Mouse (Mus musculus) kidney, postnatal 10 days (tissue): Measurements from ENCODE around the gene Tdrd9.
A peak's percentile ranks its signal among the peaks of the same experiment; 100 is the strongest.
"Not testable (repeated sequence)": the region's sequence is repeated elsewhere in the genome, so short reads cannot be mapped to it uniquely, and the experiment has no call there.

Experiments
- DNase-seq: peaks from one replicate; pipeline ENCODE4 v3.0.0; 2021; ENCODE audit warnings: mixed read lengths

Gene Tdrd9

DNA sequence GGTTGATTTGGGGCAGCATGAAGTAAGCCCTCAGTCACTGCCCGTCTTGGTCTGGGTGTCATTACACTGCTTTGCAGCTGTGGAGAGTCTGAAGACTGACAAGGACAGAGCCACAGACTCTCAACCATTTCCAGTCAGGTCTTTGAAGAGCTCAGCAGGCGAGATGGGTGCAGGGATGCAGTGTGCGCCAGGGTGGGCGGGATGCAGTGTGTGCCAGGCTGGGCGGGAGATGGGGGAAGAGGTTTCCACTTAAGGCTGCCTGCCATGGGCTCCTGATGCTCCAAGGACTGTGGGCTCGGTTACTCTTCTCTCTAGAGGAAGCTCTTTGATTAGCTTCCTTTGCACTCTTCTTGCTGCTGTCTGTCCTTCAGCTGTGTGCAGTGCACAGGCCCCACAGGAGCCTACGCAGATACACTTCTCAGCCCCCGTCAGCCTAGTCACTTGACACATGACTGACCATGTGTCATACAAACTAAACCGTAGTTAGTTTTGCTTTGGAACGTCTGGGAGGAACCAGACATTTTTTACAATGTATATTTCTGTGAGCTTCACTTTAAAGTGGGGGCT lies 62.1 kb downstream of the Tdrd9 start:
- DNase-seq: no peak

- not testable (repeated sequence) for DNase-seq
Measured at GRCm38 (mm10) chr12:112035341-112036100, 64.2 kb downstream of the Tdrd9 start.

DNA sequence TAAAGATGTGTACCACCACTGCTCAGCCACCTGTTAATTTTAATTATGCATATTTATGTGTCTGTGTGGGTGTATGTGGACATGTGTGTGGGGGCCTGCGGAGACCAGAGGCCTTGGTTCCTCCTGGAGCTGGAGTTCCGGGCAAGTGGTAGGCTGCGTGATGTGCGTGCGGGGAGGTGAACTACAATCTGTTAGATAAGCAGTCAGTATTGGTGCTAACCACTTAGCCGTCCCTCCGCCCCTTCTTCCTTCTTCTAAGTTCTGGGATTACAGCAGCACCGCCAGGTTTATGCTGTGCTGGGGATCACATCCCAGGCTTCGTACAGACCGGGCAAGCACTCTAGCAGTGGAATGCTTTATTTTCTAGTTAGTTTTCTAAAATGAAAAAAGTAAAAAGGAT lies 67.1 kb downstream of the Tdrd9 start:
- DNase-seq: no peak

DNA sequence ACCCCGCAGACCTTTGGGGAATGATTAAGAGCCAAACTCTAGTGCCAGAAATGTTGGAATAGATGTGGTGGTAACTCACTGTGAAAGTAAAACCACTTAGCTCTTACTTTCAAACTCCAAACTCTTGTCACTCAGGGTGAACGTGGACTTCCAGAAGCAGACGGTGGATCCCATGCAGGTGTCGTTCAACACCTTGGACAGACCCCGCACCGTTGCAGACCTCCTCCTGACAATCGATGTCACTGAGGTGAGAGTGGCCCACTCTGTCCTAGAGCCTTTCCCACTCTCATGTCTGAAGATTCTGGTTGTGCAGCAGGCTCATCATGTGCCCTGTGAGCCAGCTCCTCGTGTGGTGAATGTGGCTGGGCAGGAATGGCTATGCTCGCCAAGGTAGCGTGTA lies 67.8 kb downstream of the Tdrd9 start:
- DNase-seq: no peak

DNA sequence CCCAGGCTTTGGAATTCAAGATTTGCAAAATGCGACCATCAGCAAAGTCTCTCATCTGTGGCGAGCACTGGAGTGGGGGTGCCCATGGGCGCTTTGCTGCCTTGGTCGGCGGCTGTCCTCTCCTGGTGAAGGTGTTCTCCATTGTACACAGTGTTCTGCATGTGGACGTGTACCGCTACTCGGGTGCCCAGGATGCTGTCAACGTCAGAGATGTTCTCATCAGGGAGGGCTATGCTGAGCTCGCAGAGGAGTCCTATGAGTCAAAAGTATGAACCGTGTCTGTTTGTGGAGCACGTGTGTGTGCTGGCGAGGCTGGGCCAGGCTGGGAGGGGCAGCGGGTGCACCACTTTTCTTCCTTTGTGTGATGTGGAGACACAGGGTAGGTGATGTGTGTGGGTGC lies 71.3 kb downstream of the Tdrd9 start:
- DNase-seq: no peak

DNA sequence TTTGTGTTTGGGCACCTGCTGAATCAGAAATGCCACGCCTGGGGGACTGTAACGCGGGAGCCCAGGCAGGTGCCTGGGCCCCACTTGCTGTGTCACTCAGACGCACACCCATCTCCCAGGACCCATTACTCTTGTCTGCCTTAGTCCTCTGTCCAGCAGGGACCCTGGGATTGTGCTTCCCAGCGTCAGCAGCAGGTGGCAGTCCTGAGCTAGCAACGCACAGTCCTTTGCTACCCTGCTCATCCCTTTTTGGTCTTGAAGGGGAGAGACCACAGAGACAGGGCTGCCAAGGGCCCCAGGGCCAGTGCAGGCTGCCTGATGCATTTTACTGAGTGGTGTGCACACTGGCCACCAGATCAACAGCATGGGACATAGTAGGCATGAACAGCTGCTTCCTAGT lies 106.3 kb downstream of the Tdrd9 start:
- DNase-seq: peak; percentile 88

DNA sequence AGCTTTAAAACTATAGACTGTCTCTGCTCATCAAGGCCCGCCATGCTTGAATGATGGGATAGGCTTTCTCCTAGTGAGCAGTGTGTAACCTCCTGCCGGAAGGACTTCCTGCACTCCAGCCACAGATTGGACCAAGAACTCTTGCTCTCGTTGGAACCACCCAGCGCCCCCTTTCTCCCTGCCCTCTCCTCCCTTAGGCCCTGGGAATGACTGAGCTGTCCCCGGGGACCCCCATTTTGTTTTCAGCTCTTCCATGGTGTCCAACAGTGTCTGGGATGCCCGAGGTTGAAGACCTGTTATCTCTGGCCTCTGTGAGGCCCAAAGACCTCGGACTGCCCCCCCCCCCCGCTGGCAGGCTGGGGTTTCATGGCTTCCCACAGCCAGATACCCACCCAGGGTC lies 108.6 kb downstream of the Tdrd9 start:
- no peak for DNase-seq

DNA sequence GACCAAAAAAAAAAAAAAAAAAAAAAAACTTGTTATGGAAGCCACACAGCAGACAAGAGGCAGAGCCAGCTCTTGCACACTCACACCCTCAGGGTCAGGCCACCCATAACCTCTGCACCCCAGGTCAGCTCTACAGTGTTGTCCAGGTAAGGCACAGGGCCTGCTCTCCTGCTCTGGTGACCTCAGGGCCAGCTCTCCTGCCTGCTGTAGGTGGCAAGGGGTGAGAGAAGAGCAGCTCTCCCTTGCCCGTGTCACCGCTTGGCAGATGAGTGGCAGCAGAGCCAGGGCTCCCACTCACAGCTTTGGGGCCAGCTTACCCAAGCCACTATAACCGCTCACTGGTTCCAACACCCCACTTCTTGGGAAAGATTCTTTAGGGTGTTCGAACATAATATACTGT lies 109.6 kb downstream of the Tdrd9 start:
- no peak for DNase-seq

- no peak for DNase-seq
Measured at GRCm38 (mm10) chr12:112082241-112082640, 110.9 kb downstream of the Tdrd9 start.

- DNase-seq: no peak
Measured at GRCm38 (mm10) chr12:112086250-112086649, 114.9 kb downstream of the Tdrd9 start.

- DNase-seq: peak; percentile 39
Measured at GRCm38 (mm10) chr12:112086726-112087125, 115.4 kb downstream of the Tdrd9 start.

- DNase-seq: no peak
Measured at GRCm38 (mm10) chr12:112088609-112089324, 117.4 kb downstream of the Tdrd9 start.

- DNase-seq: peak; percentile 77
Measured at GRCm38 (mm10) chr12:112091054-112091453, 119.7 kb downstream of the Tdrd9 start.

- no peak for DNase-seq
Measured at GRCm38 (mm10) chr12:112094261-112094880, 123.0 kb downstream of the Tdrd9 start.

GRCm38 (mm10) chr12:112096051-112096732 lies 124.8 kb downstream of the Tdrd9 start:
- peak; percentile 66 for DNase-seq

- no peak for DNase-seq
Measured at GRCm38 (mm10) chr12:112096733-112097117, 125.4 kb downstream of the Tdrd9 start.

DNA sequence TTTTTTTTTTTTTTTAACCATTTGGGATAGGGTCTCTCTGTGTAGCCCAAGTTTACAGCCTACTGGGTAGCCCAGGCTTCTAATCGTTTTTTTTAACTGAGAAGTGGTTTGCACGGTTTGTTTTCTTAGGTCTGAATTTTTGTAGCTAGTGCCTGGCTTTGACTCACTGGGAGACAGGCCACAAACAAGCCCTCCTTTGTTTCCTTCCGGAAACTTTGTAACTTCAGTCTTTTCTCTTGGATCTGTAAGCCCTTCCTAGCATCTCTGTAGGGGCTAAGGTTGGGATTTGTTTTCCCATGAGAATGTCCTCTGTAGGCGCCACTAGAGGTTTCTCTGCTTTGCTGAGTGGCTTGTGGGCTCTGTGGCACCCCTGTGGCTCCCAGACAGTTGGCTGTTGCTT lies 128.7 kb downstream of the Tdrd9 start:
- DNase-seq: no peak

DNA sequence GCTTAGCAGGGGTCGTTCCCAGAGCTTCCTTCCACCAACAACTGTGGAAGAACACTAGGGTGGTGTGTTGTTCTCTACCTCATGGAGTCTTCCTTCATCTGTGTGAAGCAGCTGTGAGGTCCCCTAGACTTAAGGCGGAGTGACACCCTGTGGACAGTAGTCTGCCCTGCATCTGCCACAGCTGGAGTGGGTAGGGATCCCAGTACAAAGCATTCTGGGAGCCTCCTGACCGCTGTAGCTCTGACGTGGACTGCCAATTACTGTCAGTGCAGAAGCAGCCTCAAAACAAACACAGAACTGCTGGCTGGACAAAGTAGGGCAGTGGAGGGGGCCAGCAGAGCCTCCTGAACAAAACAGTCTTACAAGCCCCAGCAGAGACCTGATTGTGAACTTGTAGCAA lies 129.7 kb downstream of the Tdrd9 start:
- DNase-seq: no peak

DNA sequence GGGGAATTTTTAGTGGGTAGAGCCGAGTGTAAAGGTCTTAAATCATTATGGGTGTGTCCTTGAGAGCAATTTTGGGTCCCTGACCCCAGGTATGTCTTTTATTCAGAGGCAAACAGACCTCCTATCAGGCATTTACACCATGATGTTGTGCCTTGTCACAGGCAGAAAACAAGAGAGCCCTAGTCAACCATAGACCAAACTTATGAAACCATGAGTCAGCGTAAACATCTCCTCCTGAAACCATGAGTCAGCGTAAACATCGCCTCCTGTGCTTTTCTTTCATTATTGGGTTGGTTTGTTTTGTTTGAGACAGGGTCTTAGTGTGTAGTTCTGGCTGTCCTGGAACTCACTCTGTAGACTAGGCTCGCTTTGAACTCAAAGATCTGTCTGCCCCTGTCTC lies 131.8 kb downstream of the Tdrd9 start:
- no peak for DNase-seq

- DNase-seq: no peak
Measured at GRCm38 (mm10) chr12:112104890-112105289, 133.5 kb downstream of the Tdrd9 start.

DNA sequence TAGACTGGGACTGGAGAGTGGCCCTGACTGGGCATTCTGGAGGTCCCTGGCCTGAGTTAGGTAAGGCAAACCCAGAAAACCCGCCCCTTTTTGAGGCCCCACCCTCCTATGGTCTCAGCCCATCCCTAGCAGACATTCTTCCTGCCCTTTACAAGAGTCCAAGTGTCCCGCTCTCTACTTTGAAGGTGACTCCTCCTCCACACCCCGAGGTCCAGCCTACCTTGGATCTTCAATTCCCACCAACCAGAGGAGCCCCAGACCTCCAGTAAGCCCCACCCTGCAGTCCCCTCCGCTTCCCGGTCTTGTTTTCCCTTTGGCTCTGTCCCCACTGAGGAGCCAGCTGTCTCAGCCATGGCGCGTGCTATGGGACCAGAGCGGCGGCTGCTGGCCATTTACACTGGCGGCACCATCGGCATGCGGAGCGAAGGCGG lies 135.2 kb downstream of the Tdrd9 start, which contains the start of gene Aspg:
TSS of gene Aspg (plus strand) at position 139 of the 431 bp plus-strand sequence.
- DNase-seq: peak; percentile 62

GRCm38 (mm10) chr12:112107685-112108084 lies 136.3 kb downstream of the Tdrd9 start:
- no peak for DNase-seq
